30 mouse cellular contexts compared by ENCODE assay signal in genomic region chr1:130854819-130855218, GRCm38 (mm10). TPM values are rescaled to one million over a fixed set of nuclear protein-coding genes. Genes with fewer than 3 reads are reported as not detected.
"Had no signal": no experiment of that assay in that cellular context is flagged by ENCODE, and none has a peak within 500 bp of the region (broad histone marks: within the 10 kb centered on the region; RNA-seq: fewer than 3 reads in every experiment).

No protein-coding gene starts in this region.

- ATAC-seq: liver, embryonic 12.5 days had no signal

- H3K4me1 ChIP-seq: limb, embryonic 10.5 days; limb, embryonic 13.5 days; liver, embryonic 12.5 days; liver, embryonic 15.5 days; lung, embryonic 15.5 days had no signal

- H3K36me3 ChIP-seq: limb, embryonic 10.5 days; limb, embryonic 13.5 days; liver, embryonic 12.5 days; liver, embryonic 15.5 days; lung, embryonic 15.5 days; midbrain, embryonic 12.5 days had no signal

- H3K27me3 ChIP-seq: limb, embryonic 13.5 days; liver, embryonic 12.5 days; liver, embryonic 15.5 days; lung, embryonic 15.5 days; midbrain, embryonic 12.5 days had no signal

- H3K4me3 ChIP-seq: layer of hippocampus, adult 2 months; limb, embryonic 10.5 days; limb, embryonic 13.5 days; liver, embryonic 12.5 days; liver, embryonic 15.5 days; lung, embryonic 15.5 days; megakaryocyte, embryonic 14.5 days; midbrain, embryonic 12.5 days had no signal

- DNase-seq: kidney, adult 18-20 months; kidney, postnatal 10 days; layer of hippocampus, adult 9-11 months; liver; lung, adult 18-20 months; lung, postnatal 10 days; lung, postnatal 36 days; thymus, adult 18-20 months; thymus, postnatal 36 days had no signal

- H3K9me3 ChIP-seq: limb, embryonic 10.5 days; limb, embryonic 13.5 days; liver, embryonic 12.5 days; liver, embryonic 15.5 days; lung, embryonic 15.5 days; megakaryocyte, embryonic 14.5 days; midbrain, embryonic 12.5 days had no signal

- H3K9ac ChIP-seq: limb, embryonic 13.5 days; liver, embryonic 12.5 days; liver, embryonic 15.5 days; lung, embryonic 15.5 days; midbrain, embryonic 12.5 days had no signal

- H3K27ac ChIP-seq: layer of hippocampus, adult 2 months; limb, embryonic 10.5 days; limb, embryonic 13.5 days; liver, embryonic 12.5 days; liver, embryonic 15.5 days; lung, embryonic 15.5 days; midbrain, embryonic 12.5 days had no signal

- H3K4me2 ChIP-seq: limb, embryonic 13.5 days; liver, embryonic 12.5 days; liver, embryonic 15.5 days; lung, embryonic 15.5 days; midbrain, embryonic 12.5 days had no signal

RNA-seq across cellular contexts. Expression of gene Fcmr, which starts 10.7 kb away (rescaled TPM):
- total RNA-seq: left cerebral cortex, adult 18-20 months; left cerebral cortex, postnatal 25 days had no signal
- polyA plus RNA-seq: kidney, embryonic 14.5 days; limb, embryonic 13.5 days; liver, embryonic 12.5 days; liver, embryonic 15.5 days; lung, embryonic 15.5 days; neural tube, embryonic 11.5 days had no signal

RNA-seq across cellular contexts. Expression of gene Pigr, which starts 28.3 kb away (rescaled TPM):
- total RNA-seq: layer of hippocampus, adult 2 months; layer of hippocampus, postnatal 25 days; left cerebral cortex, adult 18-20 months; left cerebral cortex, postnatal 25 days; midbrain, postnatal 0 days had no signal
- polyA plus RNA-seq: kidney, embryonic 14.5 days; limb, embryonic 10.5 days; limb, embryonic 13.5 days; lung, embryonic 15.5 days; midbrain, embryonic 12.5 days; midbrain, postnatal 0 days; neural tube, embryonic 11.5 days; neural tube, embryonic 14.5 days had no signal

RNA-seq across cellular contexts. Expression of gene Il24, which starts 32.4 kb away (rescaled TPM):
- total RNA-seq: layer of hippocampus, adult 2 months; layer of hippocampus, postnatal 25 days; left cerebral cortex, adult 18-20 months; left cerebral cortex, postnatal 25 days; midbrain, postnatal 0 days had no signal
- polyA plus RNA-seq: kidney, embryonic 14.5 days; large intestine, adult 2 months; limb, embryonic 10.5 days; limb, embryonic 13.5 days; liver, embryonic 12.5 days; liver, embryonic 15.5 days; lung, embryonic 15.5 days; midbrain, embryonic 12.5 days; midbrain, postnatal 0 days; neural tube, embryonic 11.5 days; neural tube, embryonic 14.5 days; small intestine, adult 2 months; spleen, adult 2 months; stomach, embryonic 16.5 days; testis, adult 2 months; urinary bladder, adult 2 months had no signal

RNA-seq across cellular contexts. Expression of gene Fcamr, which starts 54.1 kb away (rescaled TPM):
- total RNA-seq: layer of hippocampus, adult 2 months; layer of hippocampus, postnatal 25 days; left cerebral cortex, adult 18-20 months; left cerebral cortex, postnatal 25 days; midbrain, postnatal 0 days had no signal
- polyA plus RNA-seq: kidney, embryonic 14.5 days; limb, embryonic 10.5 days; limb, embryonic 13.5 days; liver, embryonic 12.5 days; liver, embryonic 15.5 days; lung, embryonic 15.5 days; midbrain, embryonic 12.5 days; midbrain, postnatal 0 days; neural tube, embryonic 11.5 days; neural tube, embryonic 14.5 days had no signal

RNA-seq across cellular contexts. Expression of gene Il20, which starts 56.4 kb away (rescaled TPM):
- total RNA-seq: layer of hippocampus, adult 2 months; layer of hippocampus, postnatal 25 days; left cerebral cortex, adult 18-20 months; left cerebral cortex, postnatal 25 days; midbrain, postnatal 0 days had no signal
- polyA plus RNA-seq: kidney, embryonic 14.5 days; large intestine, adult 2 months; limb, embryonic 10.5 days; limb, embryonic 13.5 days; liver, embryonic 12.5 days; liver, embryonic 15.5 days; lung, embryonic 15.5 days; midbrain, embryonic 12.5 days; midbrain, postnatal 0 days; neural tube, embryonic 11.5 days; neural tube, embryonic 14.5 days; small intestine, adult 2 months; spleen, adult 2 months; stomach, embryonic 16.5 days; testis, adult 2 months; urinary bladder, adult 2 months had no signal
